Mouse (Mus musculus) erythroblast, embryonic 14.5 days (primary cell): ENCODE measurements around the gene Flad1. TPM values are rescaled to one million over a fixed set of nuclear protein-coding genes. Genes with fewer than 3 reads are reported as not detected.

ENCODE experiments used
- H3K27me3 ChIP-seq: 2 replicates; pipeline ENCODE4 v1.6.1; 2012; ENCODE audit warnings: inconsistent platforms; ENCODE audit not compliant: control insufficient read depth
- H3K36me3 ChIP-seq: 2 replicates; pipeline ENCODE4 v1.6.1; 2012; ENCODE audit warnings: mild to moderate bottlenecking, inconsistent platforms; ENCODE audit not compliant: control insufficient read depth
- H3K4me1 ChIP-seq: 2 replicates; pipeline ENCODE4 v1.6.1; 2012; ENCODE audit warnings: inconsistent platforms; ENCODE audit not compliant: control insufficient read depth
- H3K4me3 ChIP-seq: replicated peaks from 2 replicates; pipeline ENCODE3; 2012; ENCODE audit warnings: moderate library complexity, mild to moderate bottlenecking, inconsistent platforms
- H3K9me3 ChIP-seq: 2 replicates; pipeline ENCODE4 v1.6.1; 2012; ENCODE audit warnings: low read length, inconsistent platforms, mixed read lengths; ENCODE audit not compliant: control insufficient read depth
- GATA1 ChIP-seq: IDR thresholded peaks from 2 replicates; pipeline ENCODE4 v1.6.1; 2012; ENCODE audit warnings: low read length, inconsistent platforms, mixed read lengths
- TAL1 ChIP-seq: IDR thresholded peaks from 3 replicates; pipeline ENCODE4 v1.6.1; 2012; ENCODE audit warnings: low read length, inconsistent platforms, mixed read lengths
- polyA plus RNA-seq: library from polyadenylated mRNA; stranded (reverse); fragments of >175 nt; gene quantifications from 2 replicates; pipeline ENCODE4 v1.2.3, GENCODE M21; 2012

Gene Flad1
- polyA plus RNA-seq, 1 experiment: 1.3 TPM

DNA sequence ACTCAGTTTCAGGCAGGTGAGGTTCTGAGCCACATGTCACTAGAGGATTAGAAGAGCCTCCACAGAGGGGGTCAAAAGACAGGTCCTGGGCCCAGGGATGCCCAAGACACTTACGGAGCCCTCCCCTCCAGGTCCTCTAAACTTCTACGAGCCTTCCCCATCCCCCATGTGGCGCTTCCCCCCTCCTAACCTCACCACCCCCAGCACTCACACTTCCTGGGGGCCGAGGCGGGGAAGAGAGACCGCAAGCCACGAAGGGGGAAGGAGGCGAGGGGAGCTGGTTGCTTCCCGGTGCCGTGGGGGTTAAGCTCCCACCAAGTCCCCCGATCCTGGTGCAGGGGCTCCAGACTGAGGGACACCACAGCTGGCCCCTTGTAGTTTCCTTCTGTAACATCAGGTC, 26.2 kb downstream of the Flad1 start:
- Histone ChIP-seq H3K27me3 (peaks cover 5% of the 10 kb centered on the region; the same call in 1 of the 2 replicates), H3K4me3 (no peak overlapping the region), H3K9me3 (no peaks in the 10 kb centered on the region), H3K36me3 (peaks cover 4% of the 10 kb centered on the region; the same call in 1 of the 2 replicates), H3K4me1 (peaks cover 21% of the 10 kb centered on the region)
- no peak for TF ChIP-seq GATA1

- Histone ChIP-seq H3K9me3 (no peaks in the 10 kb centered on the region), H3K4me1 (peaks cover 19% of the 10 kb centered on the region), H3K27me3 (no peaks in the 10 kb centered on the region), H3K4me3 (no peak overlapping the region), H3K36me3 (peaks cover 12% of the 10 kb centered on the region)
- TF ChIP-seq TAL1 (no peak), GATA1 (no peak)
Measured at GRCm38 (mm10) chr3:89384331-89385076, 27.2 kb downstream of the Flad1 start.

DNA sequence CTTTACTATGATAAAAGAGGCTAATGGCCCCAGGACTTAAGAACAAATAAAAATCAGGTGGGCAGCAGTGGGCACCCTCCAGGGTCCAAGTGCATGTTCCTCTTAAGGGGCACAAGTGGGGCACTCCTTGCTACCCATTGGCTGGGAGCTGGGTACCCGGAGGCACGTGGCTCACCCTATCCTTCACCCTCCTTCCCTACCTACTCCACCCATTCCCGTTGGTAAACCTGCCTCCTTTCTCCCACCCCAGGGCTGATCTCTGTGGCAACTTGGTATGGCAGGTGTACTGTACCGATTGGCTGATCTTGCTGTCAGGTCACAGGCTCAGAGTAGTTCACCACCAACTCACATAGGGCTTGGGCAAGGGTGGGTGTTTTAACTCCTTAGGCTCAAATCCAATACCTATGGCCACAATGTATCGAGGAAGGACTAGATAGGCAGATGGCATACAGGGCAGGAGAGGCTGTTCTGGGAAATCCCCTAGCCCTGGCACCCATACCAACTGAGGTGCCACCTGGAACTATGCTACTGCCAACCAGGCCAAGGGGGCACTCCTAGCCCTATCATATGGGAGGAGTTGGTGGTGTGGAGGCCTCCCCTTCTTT, 27.9 kb downstream of the Flad1 start:
- TF ChIP-seq TAL1 (no peak), GATA1 (no peak)
- Histone ChIP-seq H3K9me3 (no peaks in the 10 kb centered on the region), H3K4me3 (no peak overlapping the region), H3K36me3 (peaks cover 14% of the 10 kb centered on the region), H3K4me1 (peaks cover 19% of the 10 kb centered on the region), H3K27me3 (no peaks in the 10 kb centered on the region)

DNA sequence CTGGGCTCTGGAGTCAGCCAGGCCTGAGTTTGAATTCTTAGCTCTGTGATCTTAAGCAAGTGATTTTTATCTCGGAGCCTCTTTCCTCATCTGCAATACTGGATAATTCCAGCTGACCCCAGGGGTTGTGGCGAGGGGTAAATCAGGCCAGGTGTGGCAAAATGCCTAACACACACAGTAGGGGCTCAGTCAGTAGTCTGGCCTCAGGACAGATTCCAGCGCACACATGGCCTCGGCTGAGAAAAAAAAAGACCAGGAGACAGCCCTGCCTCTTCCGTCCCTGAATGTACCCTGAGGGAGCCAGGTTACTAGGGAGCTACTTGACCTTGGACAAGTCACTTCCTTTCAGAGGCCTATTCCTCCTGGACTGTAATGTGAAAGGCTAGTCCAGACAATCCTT, 28.7 kb downstream of the Flad1 start:
- Histone ChIP-seq H3K4me1 (peaks cover 19% of the 10 kb centered on the region), H3K36me3 (peaks cover 14% of the 10 kb centered on the region), H3K27me3 (no peaks in the 10 kb centered on the region), H3K4me3 (no peak overlapping the region), H3K9me3 (no peaks in the 10 kb centered on the region)
- no peak for TF ChIP-seq GATA1
- TF ChIP-seq TAL1: no peak

DNA sequence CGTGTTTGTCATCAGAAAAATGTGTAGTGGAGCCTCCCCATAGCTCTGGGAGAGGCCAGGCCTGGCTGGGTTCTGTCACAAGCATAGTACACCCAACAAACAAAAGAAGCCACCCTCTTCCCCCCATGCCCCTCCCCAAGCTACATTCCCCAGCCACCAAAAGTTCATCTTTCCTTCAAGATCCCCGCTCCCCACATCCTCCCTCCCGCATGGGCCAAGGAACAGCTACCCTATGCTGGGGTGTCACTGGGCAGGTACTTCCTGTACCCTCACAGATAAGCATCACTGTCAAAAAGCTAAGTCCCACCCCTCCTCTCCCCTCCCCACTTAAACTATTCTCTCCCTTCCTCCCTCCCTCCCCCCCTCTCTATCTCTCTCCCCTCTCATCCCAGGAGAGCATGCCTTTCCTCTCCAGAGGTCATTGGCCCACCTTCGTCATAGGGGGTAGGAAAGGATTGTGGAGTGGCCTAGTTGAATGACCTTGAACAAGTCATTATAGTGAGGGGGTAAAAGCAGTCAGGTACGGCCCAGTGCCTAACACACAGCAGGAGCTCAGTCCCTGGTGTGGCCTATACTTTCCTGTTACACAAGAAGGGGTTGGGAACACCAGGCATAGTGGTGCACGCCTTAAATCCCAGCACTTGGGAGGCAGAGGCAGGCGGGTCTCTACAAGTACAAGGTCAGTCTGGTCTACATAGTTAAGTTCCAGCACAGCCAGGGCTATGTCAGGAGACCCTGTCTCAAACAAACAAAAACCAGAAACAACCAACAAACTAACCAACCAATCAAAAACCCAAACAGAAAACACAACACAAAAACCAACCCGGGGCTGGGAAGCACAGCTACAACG, 29.4 kb downstream of the Flad1 start:
- Histone ChIP-seq H3K36me3 (peaks cover 14% of the 10 kb centered on the region), H3K9me3 (no peaks in the 10 kb centered on the region), H3K27me3 (no peaks in the 10 kb centered on the region), H3K4me1 (peaks cover 14% of the 10 kb centered on the region), H3K4me3 (no peak overlapping the region)
- TF ChIP-seq GATA1 (no peak), TAL1 (no peak)

DNA sequence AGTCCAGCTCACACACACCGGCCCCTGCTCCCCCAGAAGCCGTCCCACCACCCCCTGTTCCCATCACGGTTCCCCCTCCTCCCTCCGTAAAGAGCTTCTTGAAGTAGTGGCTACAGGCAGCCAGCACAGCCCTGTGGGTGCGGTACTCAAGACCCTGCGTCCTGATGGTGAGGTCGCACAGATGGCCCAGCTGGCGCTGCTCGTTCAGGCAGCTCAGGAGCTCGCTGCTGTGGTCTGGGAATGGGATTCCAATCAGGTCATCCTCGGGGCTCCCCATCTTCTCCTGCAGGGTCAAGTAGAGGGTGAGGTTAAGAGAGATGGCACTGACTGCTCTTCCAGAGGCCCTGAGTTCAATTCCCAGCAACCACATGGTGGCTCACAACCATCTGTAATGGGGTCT, 30.4 kb downstream of the Flad1 start:
- Histone ChIP-seq H3K36me3 (peaks cover 14% of the 10 kb centered on the region), H3K4me1 (peaks cover 13% of the 10 kb centered on the region), H3K27me3 (no peaks in the 10 kb centered on the region), H3K9me3 (no peaks in the 10 kb centered on the region), H3K4me3 (no peak overlapping the region)
- TF ChIP-seq GATA1: no peak
- TF ChIP-seq TAL1: no peak

DNA sequence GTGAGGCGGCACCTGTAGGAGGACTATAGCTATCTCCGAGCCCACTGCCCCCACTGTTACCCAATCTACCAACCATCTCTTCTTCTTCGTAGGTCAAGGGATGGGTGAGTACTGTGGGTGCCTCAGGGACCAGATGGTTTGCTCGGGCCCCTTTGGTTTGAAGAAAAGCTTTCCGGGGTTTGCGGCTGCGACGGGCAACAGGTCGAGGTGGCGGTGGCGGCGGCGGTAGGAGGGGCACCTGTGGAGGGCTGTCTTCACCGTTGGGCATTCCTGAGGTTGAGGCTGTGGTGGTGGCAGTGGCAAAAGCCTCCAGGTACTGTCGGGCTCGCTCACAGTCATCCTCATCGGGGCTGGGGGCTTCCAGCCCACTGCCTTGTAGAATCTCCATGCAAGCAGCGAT, 31.0 kb downstream of the Flad1 start:
- peaks cover 13% of the 10 kb centered on the region for H3K4me1 ChIP-seq
- no peak for TF ChIP-seq TAL1
- no peak for TF ChIP-seq GATA1
- H3K36me3 ChIP-seq: peaks cover 14% of the 10 kb centered on the region
- no peaks in the 10 kb centered on the region for H3K27me3 ChIP-seq
- H3K9me3 ChIP-seq: no peaks in the 10 kb centered on the region
- no peak overlapping the region for H3K4me3 ChIP-seq

DNA sequence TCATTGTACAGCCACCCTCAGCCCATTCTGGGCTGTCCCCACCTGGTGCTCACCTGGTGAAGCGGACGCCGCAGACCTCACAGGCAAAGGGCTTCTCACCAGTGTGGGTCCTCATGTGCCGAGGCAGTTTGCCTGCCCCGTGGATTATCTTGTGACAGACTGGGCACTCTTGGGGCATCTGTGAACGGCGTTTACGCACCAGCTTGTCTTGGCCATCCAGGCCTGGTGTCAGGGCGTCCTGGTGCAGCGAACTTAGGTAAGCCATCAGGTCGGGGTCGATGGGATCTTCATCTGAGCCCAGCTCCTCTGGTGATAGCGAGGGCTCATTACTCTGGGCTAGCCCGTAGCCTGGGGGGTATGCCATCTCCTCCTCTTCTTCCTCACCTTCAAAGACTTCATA, 31.4 kb downstream of the Flad1 start:
- Histone ChIP-seq H3K27me3 (no peaks in the 10 kb centered on the region), H3K4me1 (peaks cover 13% of the 10 kb centered on the region), H3K36me3 (peaks cover 14% of the 10 kb centered on the region), H3K4me3 (no peak overlapping the region), H3K9me3 (no peaks in the 10 kb centered on the region)
- TF ChIP-seq GATA1 (no peak), TAL1 (no peak)
